Mouse (Mus musculus) MEL (cell line): ENCODE data around the gene Fgfrl1. TPM values are rescaled to one million over a fixed set of nuclear protein-coding genes. Genes with fewer than 3 reads are reported as not detected.

Experiments
- DNase-seq: peaks from one replicate; pipeline ENCODE4 v3.0.0; 2011; ENCODE audit warnings: low read depth, low spot score
- H3K27ac ChIP-seq: 2 replicates; pipeline ENCODE4 v1.5.1; 2012; ENCODE audit warnings: low read depth, mild to moderate bottlenecking, control low read depth, low read length, moderate library complexity; ENCODE audit not compliant: control insufficient read depth
- H3K27me3 ChIP-seq, 2 experiments: fragments of 150-350 bp in 1 of 2; sonication (generic) in 1 of 2; 2 replicates each; pipeline ENCODE4 v1.6.1; 2012; ENCODE audit warnings: low read length in 2 of 2, mild to moderate bottlenecking in 2 of 2, improper control_type of control experiment in 1 of 2, moderate library complexity in 1 of 2; ENCODE audit not compliant: insufficient read depth in 2 of 2, control insufficient read depth in 1 of 2
- H3K36me3 ChIP-seq, 2 experiments: 2 replicates each; pipeline ENCODE4 v1.6.1; 2012 to 2014; ENCODE audit warnings: low read length in 2 of 2, improper control_type of control experiment in 1 of 2, inconsistent platforms in 1 of 2, mild to moderate bottlenecking in 1 of 2; ENCODE audit not compliant: insufficient read depth in 2 of 2, control insufficient read depth in 1 of 2
- H3K4me1 ChIP-seq, 2 experiments: fragments of 150-350 bp in 1 of 2; sonication (generic) in 1 of 2; 2 replicates each; pipeline ENCODE4 v1.6.1; 2012; ENCODE audit warnings: low read length in 2 of 2, improper control_type of control experiment in 1 of 2, mild to moderate bottlenecking in 1 of 2; ENCODE audit not compliant: insufficient read depth in 2 of 2, control insufficient read depth in 1 of 2
- H3K4me3 ChIP-seq, 2 experiments: fragments of 150-350 bp in 1 of 2; sonication (generic) in 1 of 2; 2 replicates each; pipeline ENCODE4 v1.5.1; 2012; ENCODE audit warnings: low read depth in 2 of 2, low read length in 2 of 2, mild to moderate bottlenecking in 2 of 2, moderate library complexity in 2 of 2, control low read depth in 1 of 2, improper control_type of control experiment in 1 of 2; ENCODE audit not compliant: control insufficient read depth in 1 of 2, insufficient read depth in 1 of 2
- H3K79me2 ChIP-seq: 2 replicates; pipeline ENCODE4 v1.6.1; 2012; ENCODE audit warnings: mild to moderate bottlenecking, low read length, moderate library complexity; ENCODE audit not compliant: control insufficient read depth, poor library complexity, insufficient read depth
- H3K9ac ChIP-seq: 2 replicates; pipeline ENCODE4 v1.6.1; 2012; ENCODE audit warnings: low read depth, mild to moderate bottlenecking, control low read depth, low read length, moderate library complexity; ENCODE audit not compliant: control insufficient read depth, poor library complexity, severe bottlenecking
- H3K9me3 ChIP-seq: fragments of 150-350 bp; sonication (generic); replicated peaks from 2 replicates; pipeline ENCODE4 v1.6.1; 2012; ENCODE audit warnings: mild to moderate bottlenecking, low read length, improper control_type of control experiment, moderate library complexity; ENCODE audit not compliant: insufficient read depth
- CHD2 ChIP-seq: IDR thresholded peaks from 2 replicates; pipeline ENCODE4 v1.6.1; 2011; ENCODE audit warnings: low read length, improper control_type of control experiment
- CTCF ChIP-seq, 3 experiments: IDR thresholded peaks in 2 of 3; conservative IDR thresholded peaks in 1 of 3; 2 replicates each; pipeline ENCODE4 v1.5.1; 2011 to 2012; ENCODE audit warnings: low read length in 3 of 3, low read depth in 2 of 3, mild to moderate bottlenecking in 2 of 3, improper control_type of control experiment in 1 of 3, inconsistent platforms in 1 of 3, mixed read lengths in 1 of 3, moderate library complexity in 1 of 3; ENCODE audit not compliant: control insufficient read depth in 1 of 3, insufficient read depth in 1 of 3, poor library complexity in 1 of 3, severe bottlenecking in 1 of 3
- E2F4 ChIP-seq: IDR thresholded peaks from 2 replicates; pipeline ENCODE4 v1.6.1; 2011; ENCODE audit warnings: low read depth, low read length, improper control_type of control experiment, borderline replicate concordance
- ELF1 ChIP-seq: IDR thresholded peaks from 2 replicates; pipeline ENCODE4 v1.6.1; 2014; ENCODE audit warnings: low read depth, mild to moderate bottlenecking, inconsistent platforms, low read length, improper control_type of control experiment, moderate library complexity
- EP300 ChIP-seq, 2 experiments: IDR thresholded peaks; 2 replicates each; pipeline ENCODE4 v1.6.1; 2011; ENCODE audit warnings: improper control_type of control experiment in 2 of 2, low read length in 2 of 2, low read depth in 1 of 2, mild to moderate bottlenecking in 1 of 2
- ETS1 ChIP-seq: IDR thresholded peaks from 2 replicates; pipeline ENCODE4 v1.6.1; 2012; ENCODE audit warnings: low read depth, mild to moderate bottlenecking, inconsistent platforms, low read length, improper control_type of control experiment, moderate library complexity
- GATA1 ChIP-seq: IDR thresholded peaks from 2 replicates; pipeline ENCODE4 v1.6.1; 2011; ENCODE audit warnings: low read depth, low read length, improper control_type of control experiment
- HCFC1 ChIP-seq: IDR thresholded peaks from 2 replicates; pipeline ENCODE4 v1.6.1; 2012; ENCODE audit warnings: low read depth, mild to moderate bottlenecking, inconsistent platforms, low read length, improper control_type of control experiment, moderate library complexity
- MAZ ChIP-seq: IDR thresholded peaks from 2 replicates; pipeline ENCODE4 v1.6.1; 2012; ENCODE audit warnings: low read depth, mild to moderate bottlenecking, inconsistent platforms, low read length, improper control_type of control experiment
- MEF2A ChIP-seq: IDR thresholded peaks from 2 replicates; pipeline ENCODE4 v1.6.1; 2014; ENCODE audit warnings: low read depth, mild to moderate bottlenecking, inconsistent platforms, low read length, improper control_type of control experiment; ENCODE audit not compliant: poor library complexity, insufficient replicate concordance, severe bottlenecking; ENCODE audit errors: extremely low read depth
- MXI1 ChIP-seq: IDR thresholded peaks from 2 replicates; pipeline ENCODE4 v1.6.1; 2011; ENCODE audit warnings: mild to moderate bottlenecking, low read depth, low read length, improper control_type of control experiment
- MYB ChIP-seq: IDR thresholded peaks from 2 replicates; pipeline ENCODE4 v1.6.1; 2011; ENCODE audit warnings: mild to moderate bottlenecking, low read depth, low read length, improper control_type of control experiment
- MYC ChIP-seq: IDR thresholded peaks from 2 replicates; pipeline ENCODE4 v1.6.1; 2011; ENCODE audit warnings: low read depth, mild to moderate bottlenecking, low read length, improper control_type of control experiment, moderate library complexity
- NRF1 ChIP-seq: IDR thresholded peaks from 2 replicates; pipeline ENCODE4 v1.6.1; 2014; ENCODE audit warnings: low read depth, mild to moderate bottlenecking, inconsistent platforms, low read length, improper control_type of control experiment, moderate library complexity; ENCODE audit not compliant: poor library complexity, insufficient read depth, severe bottlenecking
- POLR2AphosphoS2 ChIP-seq: IDR thresholded peaks from 2 replicates; pipeline ENCODE4 v1.6.1; 2011; ENCODE audit warnings: low read length, improper control_type of control experiment
- POLR2AphosphoS5 ChIP-seq: IDR thresholded peaks from 2 replicates; pipeline ENCODE4 v1.6.1; 2012; ENCODE audit warnings: low read depth, borderline replicate concordance, mild to moderate bottlenecking, inconsistent platforms, low read length, moderate library complexity, mixed read lengths
- RAD21 ChIP-seq: IDR thresholded peaks from 2 replicates; pipeline ENCODE4 v1.6.1; 2011; ENCODE audit warnings: mild to moderate bottlenecking, low read depth, low read length, improper control_type of control experiment
- RCOR1 ChIP-seq: IDR thresholded peaks from 2 replicates; pipeline ENCODE4 v1.6.1; 2012; ENCODE audit warnings: low read depth, mild to moderate bottlenecking, inconsistent platforms, low read length, improper control_type of control experiment
- SMC3 ChIP-seq: IDR thresholded peaks from 2 replicates; pipeline ENCODE4 v1.6.1; 2011; ENCODE audit warnings: low read depth, low read length, improper control_type of control experiment
- TAL1 ChIP-seq: IDR thresholded peaks from 2 replicates; pipeline ENCODE4 v1.6.1; 2012; ENCODE audit warnings: mild to moderate bottlenecking, inconsistent platforms, low read length, moderate library complexity, mixed read lengths
- UBTF ChIP-seq: IDR thresholded peaks from 2 replicates; pipeline ENCODE4 v1.6.1; 2012; ENCODE audit warnings: low read depth, mild to moderate bottlenecking, inconsistent platforms, low read length, improper control_type of control experiment, moderate library complexity, borderline replicate concordance; ENCODE audit not compliant: insufficient read depth
- USF1 ChIP-seq: IDR thresholded peaks from 2 replicates; pipeline ENCODE4 v1.6.1; 2014; ENCODE audit warnings: low read depth, mild to moderate bottlenecking, inconsistent platforms, low read length, improper control_type of control experiment, moderate library complexity
- ZC3H11A ChIP-seq: IDR thresholded peaks from 2 replicates; pipeline ENCODE4 v1.6.1; 2012; ENCODE audit warnings: low read depth, mild to moderate bottlenecking, inconsistent platforms, low read length, improper control_type of control experiment
- ZKSCAN1 ChIP-seq: IDR thresholded peaks from 2 replicates; pipeline ENCODE4 v1.6.1; 2012; ENCODE audit warnings: low read depth, mild to moderate bottlenecking, inconsistent platforms, low read length, improper control_type of control experiment, moderate library complexity
- ZNF384 ChIP-seq: IDR thresholded peaks from 2 replicates; pipeline ENCODE4 v1.6.1; 2012; ENCODE audit warnings: low read depth, mild to moderate bottlenecking, inconsistent platforms, low read length, improper control_type of control experiment
- polyA plus RNA-seq, 2 experiments: library from polyadenylated mRNA; stranded (reverse) in 1 of 2; unstranded in 1 of 2; fragments of >175 nt in 1 of 2; fragments of >200 nt in 1 of 2; gene quantifications; 2 replicates each; pipeline versions ENCODE4 v1.2.1 to v1.2.4; 2012; ENCODE audit warnings: low replicate concordance in 2 of 2, low read depth in 1 of 2; ENCODE audit not compliant: insufficient read length in 2 of 2, insufficient read depth in 1 of 2, missing spikeins in 1 of 2
- total RNA-seq: library from RNA; depleted of rRNA; stranded (reverse); fragments of 300-350 nt; gene quantifications from 2 replicates; pipeline ENCODE4 v1.2.3, GENCODE M21; 2012

The Fgfrl1 gene
- total and polyA plus RNA-seq, 3 experiments, result 16.0 to 27.3 TPM; not detected in 1

DNA sequence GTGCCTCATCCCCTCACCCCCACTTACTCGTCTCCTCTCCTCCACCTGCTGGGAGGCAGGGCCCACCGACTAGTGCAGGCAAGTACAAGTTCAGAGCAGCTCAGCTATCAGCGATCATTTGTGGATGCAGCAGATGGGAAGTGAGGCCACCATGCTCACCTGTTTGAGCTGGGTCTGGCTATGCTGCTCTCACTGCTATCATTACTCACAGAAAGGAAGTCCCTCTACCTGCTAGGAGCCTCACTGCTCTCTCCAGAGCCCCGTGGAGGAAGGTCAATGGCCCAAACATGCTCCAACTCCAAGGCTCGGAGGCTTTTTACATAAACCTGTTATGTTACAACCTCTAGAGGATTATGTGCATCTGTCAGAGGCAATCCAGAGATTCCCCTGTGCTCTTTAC, 34.8 kb upstream of the Fgfrl1 start:
- Histone ChIP-seq H3K9me3 (no peaks in the 10 kb centered on the region), H3K79me2 (peaks cover 13% of the 10 kb centered on the region), H3K4me3 (no peak overlapping the region), H3K9ac (no peak overlapping the region), H3K27ac (no peak overlapping the region), H3K4me1 (peaks cover 4 to 14% of the 10 kb centered on the region in 2 experiments), H3K27me3 (no peaks in the 10 kb centered on the region), H3K36me3 (peaks cover 2% of the 10 kb centered on the region in 2 experiments; a peak in 2 of 4 replicates)
- DNase-seq, result no peak
- no peak for TF ChIP-seq MAZ
- TF ChIP-seq ZC3H11A, result no peak
- no peak for TF ChIP-seq E2F4
- TF ChIP-seq MYC, result no peak
- no peak for TF ChIP-seq USF1
- TF ChIP-seq CHD2, result no peak
- no peak for TF ChIP-seq SMC3
- no peak for TF ChIP-seq NRF1
- no peak for TF ChIP-seq ZNF384
- no peak for TF ChIP-seq EP300 (IDR thresholded peaks at IDR 0.05; ENCODE audit: low read depth in 1 of 2, low read length in 2 of 2)
- no peak for TF ChIP-seq CTCF (IDR thresholded peaks at IDR 0.05 in 2 of 3, conservative IDR thresholded peaks at IDR 0.05 in 1 of 3; ENCODE audit: control insufficient read depth in 1 of 3, insufficient read depth in 1 of 3, low read depth in 2 of 3, low read length in 3 of 3, poor library complexity in 1 of 3, severe bottlenecking in 1 of 3)
- TF ChIP-seq POLR2AphosphoS5, result no peak

DNA sequence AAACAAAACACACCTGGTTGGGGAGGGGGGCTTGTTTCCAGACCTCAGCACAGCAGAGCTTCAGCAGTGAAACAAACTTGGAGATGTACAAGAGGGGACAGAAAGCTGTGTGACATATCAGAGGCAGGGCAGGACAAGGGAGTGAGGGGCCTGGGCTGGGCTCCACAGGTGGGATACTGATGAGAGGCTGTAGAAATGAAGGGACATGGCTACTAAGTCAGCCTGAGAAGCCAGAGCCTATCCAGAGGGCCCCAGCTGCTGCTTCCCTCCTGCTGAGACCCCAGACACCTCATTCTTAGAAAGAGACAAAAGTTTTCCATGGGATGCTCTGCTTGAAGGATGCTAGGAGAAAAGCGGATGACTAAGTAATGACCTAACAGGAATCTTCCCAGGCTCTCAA, 33.6 kb upstream of the Fgfrl1 start:
- Histone ChIP-seq H3K79me2 (peaks cover 13% of the 10 kb centered on the region), H3K36me3 (peaks cover 0 to 2% of the 10 kb centered on the region in 2 experiments; a peak in 2 of 4 replicates), H3K4me3 (no peak overlapping the region), H3K4me1 (peaks cover 4 to 14% of the 10 kb centered on the region in 2 experiments), H3K27me3 (no peaks in the 10 kb centered on the region), H3K27ac (no peak overlapping the region), H3K9ac (no peak overlapping the region), H3K9me3 (no peaks in the 10 kb centered on the region)
- TF ChIP-seq POLR2AphosphoS2 (no peak), ZNF384 (no peak), RAD21 (no peak), USF1 (no peak), ELF1 (no peak), HCFC1 (no peak), MYB (no peak), MXI1 (no peak), NRF1 (no peak), GATA1 (no peak), ETS1 (no peak), POLR2AphosphoS5 (no peak), ZKSCAN1 (no peak), MEF2A (no peak), ZC3H11A (no peak), TAL1 (no peak), RCOR1 (no peak), E2F4 (no peak), UBTF (no peak)
- no peak for DNase-seq
